Mouse (Mus musculus) C2C12 (cell line): ENCODE data around the gene Kat6b.

Experiments
- CTCF ChIP-seq: IDR thresholded peaks from one replicate; pipeline ENCODE4 v1.5.1; 2011; ENCODE audit not compliant: control insufficient read depth, insufficient read depth, insufficient read length
- FOSL1 ChIP-seq: IDR thresholded peaks from one replicate; pipeline ENCODE4 v1.8.0; 2011; ENCODE audit warnings: mild to moderate bottlenecking, low read length; ENCODE audit not compliant: poor library complexity, insufficient read depth, severe bottlenecking
- MAX ChIP-seq: IDR thresholded peaks from one replicate; pipeline ENCODE4 v1.6.1; 2011; ENCODE audit warnings: mild to moderate bottlenecking, control low read depth
- MYOG ChIP-seq: IDR thresholded peaks from one replicate; pipeline ENCODE4 v1.6.1; 2011; ENCODE audit not compliant: control insufficient read depth, insufficient read length; ENCODE audit errors: extremely low read depth
- USF1 ChIP-seq: IDR thresholded peaks from one replicate; pipeline ENCODE4 v1.6.1; 2011; ENCODE audit warnings: low read depth, mild to moderate bottlenecking, control low read depth, moderate library complexity

GRCm38 (mm10) chr14:21599446-21600173 lies 118.4 kb downstream of the Kat6b start:
- TF ChIP-seq CTCF = no peak
- no peak for TF ChIP-seq MAX
- TF ChIP-seq FOSL1 = no peak
- no peak for TF ChIP-seq MYOG
- TF ChIP-seq USF1 = no peak
